Mouse (Mus musculus) Patski (cell line): ENCODE data around the gene Hdac6. TPM values are rescaled to one million over a fixed set of nuclear protein-coding genes. Genes with fewer than 3 reads are reported as not detected.
A peak's percentile ranks its signal among the peaks of the same experiment; 100 is the strongest.

Source experiments
- ATAC-seq: fragments of 100-300 bp; one replicate; pipeline ENCODE4 v1.8.0; 2021
- CTCF ChIA-PET: fragments of 350-600 bp; sonication (Branson Sonifier 250); formaldehyde crosslinking; loops from one replicate; lab custom pipeline; 2022; ENCODE audit warnings: inconsistent platforms; lab: Charles Lee
- POLR2A ChIA-PET: fragments of 350-600 bp; sonication (Branson Sonifier 250); formaldehyde crosslinking; loops from one replicate; lab custom pipeline; 2022; ENCODE audit warnings: antibody characterized with exemption, inconsistent platforms; lab: Charles Lee
- DNase-seq: peaks from one replicate; pipeline ENCODE4 v3.0.0-alpha.2; 2011; ENCODE audit warnings: low read depth, low spot score
- H3K27me3 ChIP-seq: fragments of 371-371 bp; one replicate; pipeline ENCODE4 v1.5.1; 2021
- CTCF ChIP-seq: fragments of 100-300 bp; IDR thresholded peaks from one replicate; pipeline ENCODE4 v1.5.1; 2021
- in situ Hi-C: fragments of 300-500 bp; cut with MboI; formaldehyde crosslinking; loops from 3 replicates; pipeline ENCODE4 v1.11.1; 2018; ENCODE audit warnings: low pct_unique_long_range_greater_than_20kb, mixed read lengths
- polyA plus RNA-seq: library from polyadenylated mRNA; unstranded; gene quantifications from one replicate; pipeline ENCODE4 v1.2.3, GENCODE M21; 2021

Gene Hdac6
- polyA plus RNA-seq, 1 experiment from 2014 or later: 159 TPM

- TF ChIP-seq CTCF: no peak
- in situ Hi-C loops: no loop called here
- ChIA-PET CTCF (no interaction called here), POLR2A (interaction anchor here (2.3 kb wide), 1 partner anchor 15 kb away, joined by 7 read pairs; the partner anchor contains the start of genes Pqbp1 and Timm17b)
- peaks cover 3% of the 10 kb centered on the region for H3K27me3 ChIP-seq
- no peak for DNase-seq
- peak; percentile 68 for ATAC-seq
Measured at GRCm38 (mm10) chrX:7883841-7884567, 63.7 kb downstream of the Hdac6 start, which contains the start of gene Slc35a2. TSS of gene Slc35a2 (plus strand) at chrX:7884028.

Other genes starting within 250 kb of the Hdac6 start
- 53.9 TPM for gene Wdr45, start 233.6 kb downstream of the Hdac6 start, polyA plus RNA-seq
- not detected for gene Gm45208, start 225.6 kb downstream of the Hdac6 start, polyA plus RNA-seq
- 58.7 TPM for gene Praf2, start 219.4 kb downstream of the Hdac6 start, polyA plus RNA-seq
- gene Ccdc120, start 197.0 kb downstream of the Hdac6 start, polyA plus RNA-seq: 19.6 TPM
- gene Tfe3, start 185.3 kb downstream of the Hdac6 start, polyA plus RNA-seq: 53.5 TPM
- gene Gripap1, start 158.1 kb downstream of the Hdac6 start, polyA plus RNA-seq: 63.2 TPM
- 4.5 TPM for gene Kcnd1, start 125.6 kb downstream of the Hdac6 start, polyA plus RNA-seq
- gene Otud5, start 106.5 kb downstream of the Hdac6 start, polyA plus RNA-seq: 83.0 TPM
- gene Pim2, start 69.6 kb downstream of the Hdac6 start, polyA plus RNA-seq: 11.6 TPM
- gene Slc35a2, start 63.9 kb downstream of the Hdac6 start, polyA plus RNA-seq: 52.7 TPM
- 71.3 TPM for gene Pqbp1, start 48.6 kb downstream of the Hdac6 start, polyA plus RNA-seq
- gene Timm17b, start 48.5 kb downstream of the Hdac6 start, polyA plus RNA-seq: 57.1 TPM
- gene Gm10491, start 40.1 kb downstream of the Hdac6 start, polyA plus RNA-seq: not detected
- not detected for gene Gm10490, start 38.3 kb downstream of the Hdac6 start, polyA plus RNA-seq
- not detected for gene Pcsk1n, start 28.1 kb downstream of the Hdac6 start, polyA plus RNA-seq
- not detected for gene Eras, start 19.3 kb downstream of the Hdac6 start, polyA plus RNA-seq
- not detected for gene Gata1, start 30.2 kb upstream of the Hdac6 start, polyA plus RNA-seq
- 3.2 TPM for gene Glod5, start 70.6 kb upstream of the Hdac6 start, polyA plus RNA-seq
- gene Suv39h1, start 126.9 kb upstream of the Hdac6 start, polyA plus RNA-seq: 31.9 TPM
- gene Was, start 142.6 kb upstream of the Hdac6 start, polyA plus RNA-seq: 0.10 TPM
- gene Wdr13, start 185.0 kb upstream of the Hdac6 start, polyA plus RNA-seq: 66.1 TPM
- gene Rbm3, start 198.0 kb upstream of the Hdac6 start, polyA plus RNA-seq: 255 TPM
- gene Tbc1d25, start 228.3 kb upstream of the Hdac6 start, polyA plus RNA-seq: 15.5 TPM
- 51.1 TPM for gene Ebp, start 245.6 kb upstream of the Hdac6 start, polyA plus RNA-seq